Mouse (Mus musculus): ENCODE measurements at regions not wholly inside any gene's neighbourhood (a gene's known extent, or its start where the extent isn't known, plus 50 kb on each side); places are given as distances from the start of the nearest gene placed in this dataset.
"Not testable (repeated sequence)": the region's sequence is repeated elsewhere in the genome, so short reads cannot be mapped to it uniquely, and the experiment has no call there.

- H3K36me3 ChIP-seq (replicated peaks in 1 of 2; ENCODE audit: control insufficient read depth in 1 of 2, insufficient read depth in 1 of 2, low read length in 1 of 2) = no peaks in the 10 kb centered on the region
- H3K4me3 ChIP-seq (replicated peaks in 1 of 3; ENCODE audit: low read depth in 2 of 3, low read length in 2 of 3, poor library complexity in 1 of 3) = no peak overlapping the region
- no peaks in the 10 kb centered on the region for H3K27me3 ChIP-seq (replicated peaks)
- dilution Hi-C loops (cut with MboI; ENCODE audit: extremely low pct_ligation_motif_present, extremely low pct_unique_long_range_greater_than_20kb, low sequenced_read_pairs) (no loop called here), in situ Hi-C loops (cut with MboI; ENCODE audit: low pct_ligation_motif_present, low pct_unique_long_range_greater_than_20kb, low sequenced_read_pairs) (no loop called here)
- H3K9ac ChIP-seq (ENCODE audit: insufficient read depth, low read depth) = no peak overlapping the region
- no peak for DNase-seq (ENCODE audit: extremely low read depth)
- H3K9me3 ChIP-seq (replicated peaks; ENCODE audit: low read length) = no peaks in the 10 kb centered on the region
- no peak overlapping the region for H3K27ac ChIP-seq (ENCODE audit: insufficient read depth, low read depth)
- no peaks in the 10 kb centered on the region for H3K79me2 ChIP-seq (replicated peaks; ENCODE audit: control insufficient read depth, extremely low read depth, insufficient read depth, poor library complexity, severe bottlenecking)
- H3K4me1 ChIP-seq (ENCODE audit: control insufficient read depth in 1 of 2, insufficient read depth in 2 of 2) = no peaks in the 10 kb centered on the region
- H3K4me2 ChIP-seq (ENCODE audit: insufficient read depth, low read depth, poor library complexity, severe bottlenecking) = no peak overlapping the region
- TF ChIP-seq TBP (conservative IDR thresholded peaks at IDR 0.05; ENCODE audit: low read depth, low read length) (no peak), JUN (IDR thresholded peaks at IDR 0.05; ENCODE audit: insufficient read depth, low read depth, low read length) (no peak), MAX (IDR thresholded peaks at IDR 0.05; ENCODE audit: low read length) (no peak), CHD1 (IDR thresholded peaks at IDR 0.05; ENCODE audit: low read depth, low read length) (no peak), NELFE (IDR thresholded peaks at IDR 0.05; ENCODE audit: low read depth, low read length) (no peak), PAX5 (IDR thresholded peaks at IDR 0.05; ENCODE audit: low read length) (no peak), CTCF (conservative IDR thresholded peaks at IDR 0.05 in 1 of 2, IDR thresholded peaks at IDR 0.05 in 1 of 2; ENCODE audit: low read depth in 2 of 2, low read length in 2 of 2) (no peak), MAZ (IDR thresholded peaks at IDR 0.05; ENCODE audit: low read depth, low read length) (no peak), RAD21 (IDR thresholded peaks at IDR 0.05; ENCODE audit: low read depth, low read length) (no peak), KAT2A (IDR thresholded peaks at IDR 0.05; ENCODE audit: insufficient replicate concordance, low read length) (no peak), MAFK (IDR thresholded peaks at IDR 0.05; ENCODE audit: insufficient replicate concordance, low read length) (no peak), BHLHE40 (IDR thresholded peaks at IDR 0.05; ENCODE audit: low read depth, low read length) (no peak), ZC3H11A (IDR thresholded peaks at IDR 0.05; ENCODE audit: low read depth, low read length) (no peak)
Observed at GRCm38 (mm10) chr11:26721173-26721572, 127.4 kb upstream of the Vrk2 start.

GRCm38 (mm10) chr11:26711237-26711636, 117.4 kb upstream of the Vrk2 start:
- peak; percentile 97 for TF ChIP-seq ETS1 (conservative IDR thresholded peaks at IDR 0.05; ENCODE audit: low read depth, low read length)
- H3K79me2 ChIP-seq (replicated peaks; ENCODE audit: control insufficient read depth, extremely low read depth, insufficient read depth, poor library complexity, severe bottlenecking); H3K36me3 ChIP-seq (replicated peaks in 1 of 2; ENCODE audit: control insufficient read depth in 1 of 2, insufficient read depth in 1 of 2, low read length in 1 of 2); DNase-seq (ENCODE audit: extremely low read depth); H3K27me3 ChIP-seq (replicated peaks); in situ Hi-C loops (cut with MboI; ENCODE audit: low pct_ligation_motif_present, low pct_unique_long_range_greater_than_20kb, low sequenced_read_pairs); H3K4me2 ChIP-seq (ENCODE audit: insufficient read depth, low read depth, poor library complexity, severe bottlenecking); H3K4me1 ChIP-seq (ENCODE audit: control insufficient read depth in 1 of 2, insufficient read depth in 2 of 2); H3K9ac ChIP-seq (ENCODE audit: insufficient read depth, low read depth); H3K27ac ChIP-seq (ENCODE audit: insufficient read depth, low read depth); H3K9me3 ChIP-seq (replicated peaks; ENCODE audit: low read length); H3K4me3 ChIP-seq (replicated peaks in 1 of 3; ENCODE audit: low read depth in 2 of 3, low read length in 2 of 3, poor library complexity in 1 of 3); dilution Hi-C loops (cut with MboI; ENCODE audit: extremely low pct_ligation_motif_present, extremely low pct_unique_long_range_greater_than_20kb, low sequenced_read_pairs): not testable (repeated sequence)

GRCm38 (mm10) chr11:26708636-26709035, 114.8 kb upstream of the Vrk2 start:
- no peak for DNase-seq (ENCODE audit: extremely low read depth)
- no peak for TF ChIP-seq CHD1 (IDR thresholded peaks at IDR 0.05; ENCODE audit: low read depth, low read length)
- TF ChIP-seq SMC3 (IDR thresholded peaks at IDR 0.05; ENCODE audit: low read depth, low read length) = no peak
- TF ChIP-seq CTCF (conservative IDR thresholded peaks at IDR 0.05 in 1 of 2, IDR thresholded peaks at IDR 0.05 in 1 of 2; ENCODE audit: low read depth in 2 of 2, low read length in 2 of 2) = no peak
- TF ChIP-seq ZMIZ1 (IDR thresholded peaks at IDR 0.05; ENCODE audit: low read depth, low read length) = no peak
- Histone ChIP-seq H3K9me3 (replicated peaks; ENCODE audit: low read length) (no peaks in the 10 kb centered on the region), H3K4me2 (ENCODE audit: insufficient read depth, low read depth, poor library complexity, severe bottlenecking) (no peak overlapping the region), H3K4me3 (replicated peaks in 1 of 3; ENCODE audit: low read depth in 2 of 3, low read length in 2 of 3, poor library complexity in 1 of 3) (no peak overlapping the region), H3K79me2 (replicated peaks; ENCODE audit: control insufficient read depth, extremely low read depth, insufficient read depth, poor library complexity, severe bottlenecking) (no peaks in the 10 kb centered on the region), H3K4me1 (ENCODE audit: control insufficient read depth in 1 of 2, insufficient read depth in 2 of 2) (0 out of 4 replicates have a peak, but pooled peaks cover 0 to 3% of the 10 kb centered on the region in 2 experiments), H3K9ac (ENCODE audit: insufficient read depth, low read depth) (no peak overlapping the region), H3K36me3 (replicated peaks in 1 of 2; ENCODE audit: control insufficient read depth in 1 of 2, insufficient read depth in 1 of 2, low read length in 1 of 2) (no peaks in the 10 kb centered on the region), H3K27me3 (replicated peaks) (no peaks in the 10 kb centered on the region), H3K27ac (ENCODE audit: insufficient read depth, low read depth) (no peak overlapping the region)
- dilution Hi-C loops (cut with MboI; ENCODE audit: extremely low pct_ligation_motif_present, extremely low pct_unique_long_range_greater_than_20kb, low sequenced_read_pairs) = no loop called here
- in situ Hi-C loops (cut with MboI; ENCODE audit: low pct_ligation_motif_present, low pct_unique_long_range_greater_than_20kb, low sequenced_read_pairs) = no loop called here
